Mouse (Mus musculus): ENCODE measurements around the gene Bglap2.
A peak's percentile ranks its signal among the peaks of the same experiment; 100 is the strongest.
"Not testable (repeated sequence)": the region's sequence is repeated elsewhere in the genome, so short reads cannot be mapped to it uniquely, and the experiment has no call there.

The Bglap2 gene

GRCm38 (mm10) chr3:88393776-88394375, 15.4 kb upstream of the Bglap2 start:
- DNase-seq (ENCODE audit: low spot score): no peak

DNA sequence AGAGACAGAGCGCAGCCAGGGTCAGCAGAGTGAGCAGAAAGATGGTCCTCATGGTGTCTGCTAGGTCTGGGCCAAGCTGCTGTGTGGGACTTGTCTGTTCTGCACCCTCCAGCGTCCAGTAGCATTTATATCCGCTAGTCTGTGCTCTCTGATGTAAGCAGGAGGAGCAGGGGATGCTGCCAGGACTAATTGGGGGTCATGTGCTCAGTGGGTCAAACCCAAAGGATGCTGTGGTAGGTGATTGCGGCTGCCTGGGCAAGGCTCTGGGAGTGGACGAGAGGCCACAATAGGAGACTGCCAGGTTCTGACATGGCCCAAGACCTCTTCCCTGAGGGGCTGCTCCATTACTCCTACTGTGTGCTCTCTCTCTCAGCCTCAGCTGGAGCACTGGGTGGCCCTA, 5.9 kb upstream of the Bglap2 start, which contains the start of gene Bglap:
Gene Bglap (minus strand): TSS at position 101 of the 400 bp plus-strand sequence.
- DNase-seq (ENCODE audit: low spot score): no peak

- not testable (repeated sequence) for DNase-seq (ENCODE audit: low spot score)
Observed at GRCm38 (mm10) chr3:88382383-88382782, 3.9 kb upstream of the Bglap2 start.

DNA sequence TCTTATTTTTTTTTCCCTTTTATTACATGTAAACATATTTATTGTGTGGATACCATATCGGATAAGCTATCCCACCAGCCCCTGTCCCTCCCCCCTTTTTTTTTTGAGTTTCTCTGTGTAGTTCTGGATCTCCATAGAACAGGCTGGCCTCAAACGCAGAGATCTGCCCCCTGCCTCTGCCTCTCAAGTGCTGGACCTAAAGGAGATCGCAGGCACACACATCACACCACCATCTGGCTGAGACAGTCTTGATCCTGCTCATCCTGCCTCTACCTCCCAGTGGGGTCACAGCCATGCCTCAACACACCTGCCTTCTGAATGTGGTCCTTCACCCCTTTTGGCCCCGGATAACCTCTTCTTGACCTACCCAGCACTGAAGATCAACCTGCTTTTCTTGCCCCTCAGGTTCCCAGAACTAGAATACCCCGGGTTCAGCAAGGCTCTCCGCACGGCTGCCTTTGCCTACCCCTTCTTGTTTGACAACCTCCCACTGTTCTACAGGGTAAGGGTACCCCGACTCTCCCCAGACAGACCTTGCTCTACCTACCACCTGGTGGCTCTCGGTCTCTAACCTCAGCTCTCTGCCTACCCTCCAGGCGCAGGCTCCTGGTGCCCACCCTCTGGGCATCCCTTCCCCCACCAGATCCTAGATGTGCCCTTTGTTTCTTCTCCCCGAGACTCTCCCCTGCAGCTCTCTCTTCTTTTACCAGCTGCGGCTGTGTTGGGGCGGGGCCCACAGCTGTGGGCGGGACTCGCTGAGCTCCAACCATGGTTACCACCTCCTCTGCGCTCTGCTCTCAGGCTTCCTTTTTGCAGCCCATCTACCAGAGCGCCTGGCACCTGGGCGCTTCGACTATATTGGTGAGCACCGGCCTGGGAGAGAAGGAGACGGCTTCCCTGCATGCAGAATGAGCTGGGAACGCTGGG, 3.2 kb upstream of the Bglap2 start:
- peak; percentile 71 for DNase-seq (ENCODE audit: low spot score)

GRCm38 (mm10) chr3:88376644-88377043, 1.9 kb downstream of the Bglap2 start:
- DNase-seq (ENCODE audit: low spot score): not testable (repeated sequence)

DNA sequence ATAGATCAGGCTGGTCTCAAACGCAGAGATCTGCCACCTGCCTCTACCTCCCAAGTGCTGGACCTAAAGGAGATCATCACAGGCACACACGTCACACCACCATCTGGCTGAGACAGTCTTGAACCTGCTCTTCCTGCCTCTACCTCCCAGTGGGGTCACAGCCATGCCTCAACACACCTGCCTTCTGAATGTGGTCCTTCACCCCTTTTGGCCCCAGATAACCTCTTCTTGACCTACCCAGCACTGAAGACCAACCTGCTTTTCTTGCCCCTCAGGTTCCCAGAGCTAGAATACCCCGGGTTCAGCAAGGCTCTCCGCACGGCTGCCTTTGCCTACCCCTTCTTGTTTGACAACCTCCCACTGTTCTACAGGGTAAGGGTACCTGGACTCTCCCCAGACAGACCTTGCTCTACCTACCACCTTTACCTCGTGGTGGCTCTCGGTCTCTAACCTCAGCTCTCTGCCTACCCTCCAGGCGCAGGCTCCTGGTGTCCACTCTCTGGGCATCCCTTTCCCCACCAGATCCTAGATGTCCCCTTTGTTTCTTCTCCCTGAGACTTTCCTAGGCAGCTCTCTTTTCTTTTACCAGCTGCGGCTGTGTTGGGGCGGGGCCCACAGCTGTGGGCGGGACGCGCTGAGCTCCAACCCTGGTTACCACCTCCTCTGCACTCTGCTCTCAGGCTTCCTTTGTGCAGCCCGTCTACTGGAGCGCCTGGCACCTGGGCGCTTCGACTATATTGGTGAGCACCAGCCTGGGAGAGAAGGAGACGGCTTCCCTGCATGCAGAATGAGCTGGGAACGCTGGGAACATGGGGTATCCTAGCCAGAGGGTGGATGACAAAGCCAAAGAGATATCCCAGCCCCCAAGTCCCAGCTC, 2.5 kb downstream of the Bglap2 start:
- peak; percentile 57 for DNase-seq (ENCODE audit: low spot score)

GRCm38 (mm10) chr3:88372643-88373042, 5.9 kb downstream of the Bglap2 start, which contains the start of gene Bglap3:
Gene Bglap3, minus strand, starts transcription at chr3:88372743.
- DNase-seq (ENCODE audit: low spot score): not testable (repeated sequence)

DNA sequence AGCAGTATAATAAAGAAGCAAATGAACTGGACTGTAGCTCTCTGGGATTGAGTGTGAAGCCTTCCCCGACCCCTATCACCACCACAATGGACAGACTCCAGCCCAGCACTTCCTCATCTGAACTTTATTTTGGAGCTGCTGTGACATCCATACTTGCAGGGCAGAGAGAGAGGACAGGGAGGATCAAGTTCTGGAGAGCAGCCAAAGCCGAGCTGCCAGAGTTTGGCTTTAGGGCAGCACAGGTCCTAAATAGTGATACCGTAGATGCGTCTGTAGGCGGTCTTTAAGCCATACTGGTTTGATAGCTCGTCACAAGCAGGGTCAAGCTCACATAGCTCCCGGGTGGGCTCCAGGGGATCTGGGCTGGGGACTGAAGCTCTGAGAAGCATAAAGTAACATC, 10.0 kb downstream of the Bglap2 start:
- not testable (repeated sequence) for DNase-seq (ENCODE audit: low spot score)

DNA sequence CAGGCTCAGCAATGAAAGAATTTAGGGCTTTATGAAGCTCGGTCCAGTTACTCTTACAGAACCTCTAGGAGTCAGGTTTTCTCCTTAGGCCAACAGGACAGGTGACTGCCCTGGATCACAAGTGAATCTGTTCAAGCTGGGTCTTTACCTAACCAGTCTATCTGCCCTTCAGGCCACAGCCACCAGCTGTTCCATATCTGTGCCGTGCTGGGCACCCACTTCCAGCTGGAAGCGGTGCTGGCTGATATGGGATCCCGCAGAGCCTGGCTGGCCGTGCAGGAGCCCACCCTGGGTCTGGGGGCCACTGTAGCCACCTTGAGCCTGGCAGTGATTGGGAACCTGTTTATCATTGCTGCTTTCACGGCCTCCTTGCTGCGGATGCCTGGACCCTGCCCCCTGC, 11.0 kb downstream of the Bglap2 start:
- DNase-seq (ENCODE audit: low spot score): not testable (repeated sequence)

DNA sequence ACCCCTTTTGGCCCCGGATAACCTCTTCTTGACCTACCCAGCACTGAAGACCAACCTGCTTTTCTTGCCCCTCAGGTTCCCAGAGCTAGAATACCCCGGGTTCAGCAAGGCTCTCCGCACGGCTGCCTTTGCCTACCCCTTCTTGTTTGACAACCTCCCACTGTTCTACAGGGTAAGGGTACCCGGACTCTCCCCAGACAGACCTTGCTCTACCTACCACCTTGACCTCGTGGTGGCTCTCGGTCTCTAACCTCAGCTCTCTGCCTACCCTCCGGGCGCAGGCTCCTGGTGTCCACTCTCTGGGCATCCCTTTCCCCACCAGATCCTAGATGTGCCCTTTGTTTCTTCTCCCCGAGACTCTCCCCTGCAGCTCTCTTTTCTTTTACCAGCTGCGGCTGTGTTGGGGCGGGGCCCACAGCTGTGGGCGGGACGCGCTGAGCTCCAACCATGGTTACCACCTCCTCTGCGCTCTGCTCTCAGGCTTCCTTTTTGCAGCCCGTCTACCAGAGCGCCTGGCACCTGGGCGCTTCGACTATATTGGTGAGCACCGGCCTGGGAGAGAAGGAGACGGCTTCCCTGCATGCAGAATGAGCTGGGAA, 11.6 kb downstream of the Bglap2 start:
- DNase-seq (ENCODE audit: low spot score): not testable (repeated sequence)

GRCm38 (mm10) chr3:88365705-88366361, 12.7 kb downstream of the Bglap2 start:
- DNase-seq (ENCODE audit: low spot score): no peak

GRCm38 (mm10) chr3:88364337-88364736, 14.2 kb downstream of the Bglap2 start, which contains the start of gene Paqr6:
Gene Paqr6, plus strand, starts transcription at chr3:88364584.
- no peak for DNase-seq (ENCODE audit: low spot score)

GRCm38 (mm10) chr3:88363700-88364099, 14.8 kb downstream of the Bglap2 start:
- DNase-seq (ENCODE audit: low spot score): no peak

DNA sequence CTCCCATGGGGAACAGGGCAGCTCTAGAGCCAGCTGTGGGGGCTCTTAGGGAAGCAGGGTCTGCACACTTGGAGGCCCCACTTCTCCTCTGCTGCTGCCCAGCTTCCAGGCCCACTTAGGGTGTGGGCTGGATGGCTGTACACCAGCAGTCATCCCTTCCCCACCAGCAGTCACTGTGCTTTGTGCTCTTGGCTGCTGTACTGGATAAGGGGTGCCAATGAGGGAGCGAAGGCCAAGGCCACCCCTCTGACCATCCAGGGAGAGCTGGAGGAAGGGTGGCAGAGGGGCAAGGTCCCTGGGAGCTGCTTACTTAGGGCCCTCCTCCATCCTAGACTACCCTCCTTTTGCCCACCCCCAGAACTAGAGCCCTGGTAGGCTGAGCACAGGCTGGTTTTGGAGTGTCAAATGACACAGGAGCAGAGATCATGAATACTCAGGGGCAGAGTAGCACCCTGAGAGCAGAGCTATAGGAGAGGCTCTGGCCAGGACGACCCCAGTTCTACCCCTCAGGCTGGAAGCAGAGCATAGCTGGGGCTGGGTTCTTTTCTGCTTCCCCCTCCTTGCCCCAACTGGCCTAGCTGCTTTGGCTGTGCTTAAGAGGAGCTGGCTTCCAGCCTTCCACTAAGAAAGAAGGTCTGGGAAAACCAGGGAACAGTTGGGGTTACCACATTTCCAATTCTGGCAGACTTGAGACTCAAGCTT, 16.7 kb downstream of the Bglap2 start:
- no peak for DNase-seq (ENCODE audit: low spot score)

DNA sequence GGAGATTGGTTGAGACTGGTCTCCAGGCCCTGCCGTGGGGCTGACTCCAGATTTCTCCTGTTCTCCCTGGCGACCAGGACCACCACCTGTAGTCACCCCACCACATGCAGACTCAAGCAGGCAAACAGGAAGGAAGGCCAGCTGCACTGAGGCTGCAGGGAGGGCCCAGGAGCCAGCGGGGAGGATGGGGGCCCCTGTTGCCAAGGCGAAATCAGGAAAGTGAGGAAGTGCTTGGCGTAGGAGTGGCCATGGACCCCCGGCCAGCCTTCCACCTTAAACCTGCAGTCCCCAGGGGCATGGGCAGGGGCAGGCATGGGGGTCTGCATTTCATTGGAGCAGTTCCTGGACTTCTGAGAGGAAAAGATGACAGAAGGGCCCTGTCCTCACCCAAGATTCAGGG, 17.4 kb downstream of the Bglap2 start:
- DNase-seq (ENCODE audit: low spot score): no peak

DNA sequence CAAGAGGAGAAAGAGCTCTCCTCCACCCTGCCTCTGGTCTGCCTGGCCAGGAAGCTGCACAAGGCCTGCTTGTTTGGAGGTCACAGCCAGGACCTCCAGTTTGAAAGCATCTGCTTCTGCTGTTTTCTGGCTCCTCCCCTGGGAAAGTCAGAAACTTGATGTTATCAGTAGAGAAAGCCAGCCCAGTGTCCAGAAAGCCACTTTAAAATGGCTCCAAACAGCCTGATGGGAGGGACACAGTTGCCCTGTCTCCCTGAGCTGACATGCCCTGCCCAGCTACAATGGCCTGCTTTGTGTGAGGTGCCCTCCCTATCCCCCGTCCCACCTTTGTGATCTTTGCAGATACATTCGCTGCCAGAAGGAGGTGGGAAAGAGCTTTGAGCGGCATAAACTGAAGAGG, 18.5 kb downstream of the Bglap2 start:
- DNase-seq (ENCODE audit: low spot score): peak; percentile 82

DNA sequence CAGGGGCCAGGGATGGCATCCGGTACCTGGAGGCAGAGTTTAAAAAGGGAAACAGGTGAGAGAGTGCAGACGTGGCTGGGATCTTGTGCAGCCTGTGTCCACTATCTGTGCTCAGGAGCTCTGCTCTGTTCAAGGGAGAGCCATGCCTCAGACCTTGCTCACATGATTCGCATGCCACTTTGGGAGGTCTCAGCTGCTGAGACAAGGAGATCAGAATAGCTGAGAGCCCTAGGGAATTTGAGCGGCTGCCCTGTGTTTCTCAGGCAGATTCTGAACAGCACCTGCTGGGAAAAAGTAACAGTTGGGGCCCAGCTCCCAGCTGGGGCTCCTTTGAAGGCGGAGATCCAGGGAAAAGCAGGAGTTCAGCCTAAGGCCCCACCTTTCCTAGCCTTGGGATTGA, 18.9 kb downstream of the Bglap2 start:
- peak; percentile 53 for DNase-seq (ENCODE audit: low spot score)

DNA sequence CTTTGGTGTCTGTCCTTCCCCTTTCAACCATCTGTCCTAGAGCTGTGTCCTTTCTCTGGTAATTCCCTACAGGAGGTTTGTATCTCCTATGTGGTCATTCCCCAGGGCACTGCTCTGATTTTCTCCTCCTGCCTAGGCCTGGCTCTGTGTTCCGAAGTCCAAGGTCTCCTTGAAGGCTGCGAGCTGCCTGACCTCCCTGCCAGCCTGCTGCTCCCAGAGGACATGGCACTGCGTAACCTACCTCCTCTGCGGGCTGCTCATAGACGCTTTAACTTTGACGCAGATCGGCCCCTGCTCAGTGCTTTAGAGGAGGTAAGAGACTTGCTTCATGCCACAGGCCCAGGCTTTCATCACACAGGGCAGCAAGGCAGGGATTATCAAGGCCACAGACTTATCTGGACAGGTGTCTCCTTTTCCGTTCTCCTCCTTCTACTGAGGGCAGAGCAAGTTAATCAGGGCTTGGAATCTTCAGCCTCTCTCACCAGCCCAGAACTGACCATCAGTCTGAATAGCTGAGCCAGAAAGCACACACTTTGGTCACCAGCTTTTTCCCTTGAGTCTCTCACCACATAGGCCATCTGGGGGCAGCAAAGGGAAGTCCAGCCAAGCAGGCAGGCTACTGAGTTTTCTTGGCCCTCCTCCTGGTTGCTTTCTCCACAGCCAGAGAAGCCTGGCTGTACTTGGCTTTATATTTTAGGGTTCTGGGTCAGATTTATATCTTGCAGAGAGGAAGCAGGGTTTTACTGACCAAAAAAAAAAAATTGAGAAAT, 23.9 kb downstream of the Bglap2 start:
- peak; percentile 59 for DNase-seq (ENCODE audit: low spot score)

- no peak for DNase-seq (ENCODE audit: low spot score)
Observed at GRCm38 (mm10) chr3:88352907-88353306, 25.6 kb downstream of the Bglap2 start.

GRCm38 (mm10) chr3:88350732-88351131, 27.8 kb downstream of the Bglap2 start:
- DNase-seq (ENCODE audit: low spot score): no peak
